Mouse (Mus musculus): ENCODE data around the gene Ltn1. TPM values are rescaled to one million over a fixed set of nuclear protein-coding genes. Genes with fewer than 3 reads are reported as not detected.

Gene Ltn1
- polyA plus RNA-seq (2012; fragmentation: generic; extraction: Trizol): 1 to 10 TPM in 1 of 2 experiments, under 1 TPM in 1; 0.44 to 3.4 TPM

GRCm38 (mm10) chr16:87432033-87432814, at the start of gene Ltn1:
Gene Ltn1 (minus strand): TSS chr16:87432612.

GRCm38 (mm10) chr16:87454419-87455179, 22.2 kb upstream of the Ltn1 start, which contains the start of gene Usp16:
Gene Usp16 (plus strand): TSS chr16:87454703.

GRCm38 (mm10) chr16:87440184-87440686, 7.8 kb upstream of the Ltn1 start, which contains the start of gene Rwdd2b:
Gene Rwdd2b (minus strand): TSS chr16:87440573.

GRCm38 (mm10) chr16:87354075-87354583, 78.3 kb downstream of the Ltn1 start, which contains the start of gene N6amt1:
Gene N6amt1 (plus strand): TSS chr16:87354185.

Other genes with a start within 250 kb of the Ltn1 start
- 10 to 100 TPM in 1 of 2 experiments, 1 to 10 TPM in 1; 1.7 to 12.4 TPM for gene N6amt1, start 78.4 kb downstream of the Ltn1 start, polyA plus RNA-seq (2012; fragmentation: generic; extraction: Trizol)
- 1 to 10 TPM; 3.9 to 5.5 TPM for gene Rwdd2b, start 8.0 kb upstream of the Ltn1 start, polyA plus RNA-seq (2012; fragmentation: generic; extraction: Trizol)
- gene Usp16, start 22.1 kb upstream of the Ltn1 start, polyA plus RNA-seq (2012; fragmentation: generic; extraction: Trizol): 10 to 100 TPM in 1 of 2 experiments, 1 to 10 TPM in 1; 1.7 to 14.3 TPM
- gene Cct8, start 63.3 kb upstream of the Ltn1 start, polyA plus RNA-seq (2012; fragmentation: generic; extraction: Trizol): 10 to 100 TPM; 25.7 to 87.1 TPM
- gene Map3k7cl, start 120.7 kb upstream of the Ltn1 start, polyA plus RNA-seq (2012; fragmentation: generic; extraction: Trizol): not detected